Mouse (Mus musculus): ENCODE results near the gene Gcsh. TPM values are rescaled to one million over a fixed set of nuclear protein-coding genes. Genes with fewer than 3 reads are reported as not detected.

Gcsh gene
- polyA plus RNA-seq, 1 experiment from 2014 or later: 75.4 TPM

DNA sequence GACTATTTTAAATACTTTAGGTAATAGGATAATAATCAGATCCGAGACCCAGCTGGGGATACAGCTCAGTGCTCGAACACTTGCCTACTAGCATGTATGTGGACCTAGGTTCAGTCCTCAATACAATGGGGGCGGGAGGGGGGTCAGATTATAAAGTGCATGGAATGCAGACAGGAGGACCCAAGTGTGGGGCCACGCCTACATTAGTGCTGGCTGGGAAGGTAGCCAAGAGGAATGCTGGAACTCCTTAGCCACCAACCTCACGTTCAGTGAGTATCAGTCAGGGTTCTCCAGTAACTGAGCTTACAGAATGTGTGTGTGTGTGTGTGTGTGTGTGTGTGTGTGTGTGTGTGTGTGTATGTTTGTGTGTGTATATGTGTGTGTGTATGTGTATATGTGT is 42.0 kb downstream of the Gcsh start:
- WGBS: 53% methylated on average over 5 of the region's 5 CpGs
- H3K9me3 ChIP-seq (ENCODE audit: control insufficient read depth, low read length): no peaks in the 10 kb centered on the region
- no peak for ATAC-seq
- H3K4me2 ChIP-seq (ENCODE audit: low read length): no peak overlapping the region
- H3K9ac ChIP-seq (replicated peaks; ENCODE audit: low read depth, low read length): no peak overlapping the region
- no peaks in the 10 kb centered on the region for H3K4me1 ChIP-seq (replicated peaks; ENCODE audit: control insufficient read depth, insufficient read depth, low read length)
- no peak overlapping the region for H3K27ac ChIP-seq (ENCODE audit: low read length)
- H3K36me3 ChIP-seq (ENCODE audit: control insufficient read depth, insufficient read depth): no peaks in the 10 kb centered on the region; the same call in 1 of the 2 replicates
- no peaks in the 10 kb centered on the region for H3K27me3 ChIP-seq (replicated peaks; ENCODE audit: control insufficient read depth, insufficient read depth, low read length)
- no peak overlapping the region for H3K4me3 ChIP-seq (replicated peaks; ENCODE audit: low read length)

DNA sequence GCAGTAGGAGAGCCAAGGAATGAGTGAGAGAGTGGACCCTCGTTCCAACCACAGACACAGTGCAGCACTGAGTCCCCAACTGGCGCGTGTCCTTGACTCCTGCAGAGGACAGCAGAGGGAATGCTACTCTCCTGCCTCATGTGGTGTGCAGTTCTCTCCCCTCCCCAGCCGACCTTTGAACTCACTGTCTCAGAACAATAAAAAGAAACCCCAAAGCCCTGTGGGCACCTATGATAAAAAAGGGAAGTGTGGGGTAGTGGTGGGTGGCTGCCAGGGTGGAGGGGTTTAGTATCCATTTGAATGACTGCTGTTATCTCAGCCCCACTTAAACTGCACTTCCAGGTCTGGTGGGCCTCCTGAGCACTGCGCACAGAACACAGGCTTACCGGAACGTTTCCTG is 45.7 kb downstream of the Gcsh start:
- Histone ChIP-seq H3K4me2 (ENCODE audit: low read length) (no peak overlapping the region), H3K27me3 (replicated peaks; ENCODE audit: control insufficient read depth, insufficient read depth, low read length) (no peaks in the 10 kb centered on the region), H3K27ac (ENCODE audit: low read length) (no peak overlapping the region), H3K9me3 (ENCODE audit: control insufficient read depth, low read length) (no peaks in the 10 kb centered on the region), H3K36me3 (ENCODE audit: control insufficient read depth, insufficient read depth) (no peaks in the 10 kb centered on the region), H3K4me1 (replicated peaks; ENCODE audit: control insufficient read depth, insufficient read depth, low read length) (peaks cover 13% of the 10 kb centered on the region), H3K9ac (replicated peaks; ENCODE audit: low read depth, low read length) (no peak overlapping the region), H3K4me3 (replicated peaks; ENCODE audit: low read length) (no peak overlapping the region)
- 91% methylated on average over 7 of the region's 7 CpGs for WGBS
- no peak for ATAC-seq

DNA sequence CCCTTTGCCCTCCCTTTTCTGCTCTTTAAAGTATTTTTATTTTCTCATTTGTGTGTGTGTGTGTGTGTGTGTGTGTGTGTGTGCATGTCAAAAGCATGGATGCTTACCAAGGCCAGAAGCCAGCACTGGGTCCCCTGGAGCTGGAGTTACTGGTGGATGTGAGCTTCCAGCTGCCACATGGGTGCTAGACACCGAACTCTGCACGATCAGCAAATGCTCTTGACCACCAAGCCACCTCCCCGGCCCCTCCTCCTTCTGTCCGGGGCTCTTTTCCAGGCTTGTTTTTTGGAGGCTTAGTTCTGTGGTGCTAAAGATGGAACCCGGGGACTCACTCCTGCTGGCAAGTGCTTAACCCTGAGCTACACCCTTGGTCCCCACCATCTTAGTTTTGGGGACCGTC is 46.5 kb downstream of the Gcsh start:
- WGBS: 95% methylated on average over 6 of the region's 6 CpGs
- Histone ChIP-seq H3K27ac (ENCODE audit: low read length) (no peak overlapping the region), H3K4me1 (replicated peaks; ENCODE audit: control insufficient read depth, insufficient read depth, low read length) (peaks cover 13% of the 10 kb centered on the region), H3K9me3 (ENCODE audit: control insufficient read depth, low read length) (no peaks in the 10 kb centered on the region), H3K36me3 (ENCODE audit: control insufficient read depth, insufficient read depth) (no peaks in the 10 kb centered on the region), H3K9ac (replicated peaks; ENCODE audit: low read depth, low read length) (no peak overlapping the region), H3K4me3 (replicated peaks; ENCODE audit: low read length) (no peak overlapping the region), H3K4me2 (ENCODE audit: low read length) (no peak overlapping the region), H3K27me3 (replicated peaks; ENCODE audit: control insufficient read depth, insufficient read depth, low read length) (no peaks in the 10 kb centered on the region)
- ATAC-seq: no peak

DNA sequence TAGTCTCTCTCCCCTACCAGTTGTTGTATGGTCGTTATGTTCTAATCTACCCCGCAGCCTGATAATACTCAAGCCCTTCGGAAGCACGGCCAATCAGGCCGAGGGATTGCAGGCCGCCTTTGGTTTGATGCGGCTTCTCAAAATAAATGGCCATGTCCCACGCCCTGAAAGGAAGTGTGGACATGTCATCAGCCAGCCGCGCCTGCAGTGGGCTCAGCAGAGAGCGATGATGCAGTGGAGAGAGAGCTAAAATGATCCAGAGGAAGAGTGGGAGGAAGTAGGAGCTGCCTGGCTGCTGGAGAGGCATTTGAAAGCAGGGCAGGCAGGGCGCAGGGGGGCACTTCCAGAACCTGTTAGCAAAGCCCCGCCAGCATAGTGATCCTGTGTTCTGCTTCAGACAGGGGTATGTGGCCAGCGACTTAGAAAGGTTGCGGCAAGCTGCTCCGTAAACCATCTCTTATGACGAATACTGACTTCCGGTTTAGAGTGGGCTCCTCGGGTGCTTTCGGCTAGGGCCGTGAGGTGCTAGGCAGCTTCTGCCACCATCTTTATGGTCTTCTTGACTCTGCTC is 47.0 kb downstream of the Gcsh start:
- 82% methylated on average over 21 of the region's 21 CpGs for WGBS
- Histone ChIP-seq H3K27me3 (replicated peaks; ENCODE audit: control insufficient read depth, insufficient read depth, low read length) (no peaks in the 10 kb centered on the region), H3K9ac (replicated peaks; ENCODE audit: low read depth, low read length) (no peak overlapping the region), H3K4me1 (replicated peaks; ENCODE audit: control insufficient read depth, insufficient read depth, low read length) (peaks cover 13% of the 10 kb centered on the region), H3K9me3 (ENCODE audit: control insufficient read depth, low read length) (no peaks in the 10 kb centered on the region), H3K4me2 (ENCODE audit: low read length) (no peak overlapping the region), H3K27ac (ENCODE audit: low read length) (no peak overlapping the region), H3K36me3 (ENCODE audit: control insufficient read depth, insufficient read depth) (no peaks in the 10 kb centered on the region), H3K4me3 (replicated peaks; ENCODE audit: low read length) (no peak overlapping the region)
- ATAC-seq: no peak

DNA sequence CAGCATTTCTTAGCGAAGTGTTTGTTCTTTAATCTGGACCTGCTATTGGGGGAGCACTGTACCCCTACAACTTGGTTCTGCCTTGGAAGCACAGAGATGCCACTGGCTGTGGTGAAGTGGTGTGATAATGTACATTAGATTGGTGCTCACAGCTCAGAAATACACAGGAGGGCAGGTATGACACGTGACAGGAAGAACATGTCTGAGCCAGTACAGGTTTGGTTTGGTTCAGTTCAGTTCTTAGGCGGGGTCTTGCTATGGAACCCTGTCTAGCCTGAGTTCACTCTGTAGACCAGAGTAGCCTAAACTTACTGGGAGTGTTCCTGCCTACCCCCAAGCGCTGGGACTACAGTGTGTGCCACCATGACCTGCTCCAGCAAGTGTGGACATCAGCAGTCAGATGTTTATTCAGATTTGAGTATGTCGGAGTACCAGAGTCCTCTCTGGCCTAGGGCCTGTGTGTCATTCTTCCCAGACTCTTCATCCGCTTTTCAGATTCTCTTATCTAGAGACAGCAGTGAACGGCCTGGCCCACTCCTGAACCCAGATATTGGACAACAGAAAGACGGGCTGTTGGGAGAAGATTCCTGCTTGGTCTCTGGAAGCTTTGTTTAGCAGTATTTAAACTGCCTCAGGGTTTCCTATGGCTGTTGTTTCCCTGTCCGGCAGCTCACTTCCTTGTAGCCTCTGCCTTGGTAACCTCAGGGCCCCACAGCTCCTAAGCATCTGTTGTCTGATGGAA is 48.0 kb downstream of the Gcsh start:
- no peaks in the 10 kb centered on the region for H3K36me3 ChIP-seq (ENCODE audit: control insufficient read depth, insufficient read depth)
- no peak overlapping the region for H3K27ac ChIP-seq (ENCODE audit: low read length)
- H3K9ac ChIP-seq (replicated peaks; ENCODE audit: low read depth, low read length): no peak overlapping the region
- H3K9me3 ChIP-seq (ENCODE audit: control insufficient read depth, low read length): no peaks in the 10 kb centered on the region
- no peak overlapping the region for H3K4me2 ChIP-seq (ENCODE audit: low read length)
- WGBS: 92% methylated on average over 9 of the region's 9 CpGs
- H3K27me3 ChIP-seq (replicated peaks; ENCODE audit: control insufficient read depth, insufficient read depth, low read length): no peaks in the 10 kb centered on the region
- no peak for ATAC-seq
- H3K4me3 ChIP-seq (replicated peaks; ENCODE audit: low read length): no peak overlapping the region
- H3K4me1 ChIP-seq (replicated peaks; ENCODE audit: control insufficient read depth, insufficient read depth, low read length): peaks cover 13% of the 10 kb centered on the region

DNA sequence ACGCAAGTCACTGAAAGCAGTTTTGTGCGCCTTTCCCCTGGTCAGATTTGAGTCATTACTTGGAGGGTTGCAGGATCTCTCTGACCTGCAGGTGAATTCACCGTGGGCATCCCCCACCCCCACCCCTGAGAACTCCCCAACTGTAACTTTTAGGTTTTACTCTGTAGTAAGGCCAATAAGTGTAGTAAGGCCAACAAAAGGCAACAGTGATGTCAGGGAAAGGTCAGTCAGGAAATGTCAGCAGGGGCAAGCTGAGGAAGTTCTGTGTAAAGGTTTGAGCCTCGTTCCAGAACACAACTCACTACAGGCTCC is 49.0 kb downstream of the Gcsh start:
- Histone ChIP-seq H3K4me3 (replicated peaks; ENCODE audit: low read length) (peak overlapping the region; percentile 85), H3K9me3 (ENCODE audit: control insufficient read depth, low read length) (no peaks in the 10 kb centered on the region), H3K27ac (ENCODE audit: low read length) (no peak overlapping the region), H3K9ac (replicated peaks; ENCODE audit: low read depth, low read length) (no peak overlapping the region), H3K4me2 (ENCODE audit: low read length) (peak overlapping the region; percentile 94), H3K27me3 (replicated peaks; ENCODE audit: control insufficient read depth, insufficient read depth, low read length) (no peaks in the 10 kb centered on the region), H3K4me1 (replicated peaks; ENCODE audit: control insufficient read depth, insufficient read depth, low read length) (peaks cover 13% of the 10 kb centered on the region), H3K36me3 (ENCODE audit: control insufficient read depth, insufficient read depth) (no peaks in the 10 kb centered on the region)
- ATAC-seq: no peak
- WGBS: 16% methylated on average over 4 of the region's 4 CpGs

DNA sequence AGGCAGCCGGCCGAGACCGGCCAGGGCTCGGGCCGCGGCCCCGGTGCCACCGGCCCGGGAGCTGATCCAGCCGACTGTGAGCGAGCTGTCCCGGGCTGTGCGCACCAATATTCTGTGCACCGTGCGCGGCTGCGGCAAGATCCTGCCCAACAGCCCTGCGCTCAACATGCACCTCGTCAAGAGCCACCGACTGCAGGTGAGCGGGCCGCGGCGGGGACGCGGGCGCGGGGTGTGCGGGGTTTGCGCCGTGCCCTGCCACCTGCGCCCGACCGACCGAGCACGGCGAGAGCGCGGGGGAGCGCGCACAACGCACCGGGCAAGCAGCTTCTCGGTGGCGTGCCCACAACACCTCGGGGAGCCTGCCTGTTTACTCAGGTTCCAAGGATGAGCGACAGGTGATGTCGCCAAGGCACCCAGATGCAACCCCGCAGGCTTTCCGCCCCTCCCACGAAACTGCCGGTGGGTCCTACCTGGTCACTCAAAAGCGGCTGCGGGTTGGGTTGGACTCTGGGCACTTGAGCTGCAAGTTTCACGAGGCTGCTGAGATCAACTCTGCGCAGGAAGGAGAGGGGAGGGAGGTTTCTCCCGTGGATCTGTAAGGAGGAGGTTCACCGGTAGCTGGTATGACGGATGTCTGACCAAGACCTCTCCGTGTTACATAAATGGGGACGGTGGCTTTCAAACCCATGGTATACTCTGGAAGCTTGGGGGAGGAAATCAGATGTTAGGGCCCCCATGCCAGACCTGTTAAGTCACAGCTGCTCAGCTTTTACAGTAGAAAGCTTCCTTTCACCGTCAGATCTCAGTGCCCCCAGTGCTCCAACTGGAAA is 49.6 kb downstream of the Gcsh start:
- WGBS: under 1% methylated on average over 57 of the region's 62 CpGs
- Histone ChIP-seq H3K9me3 (ENCODE audit: control insufficient read depth, low read length) (no peaks in the 10 kb centered on the region), H3K9ac (replicated peaks; ENCODE audit: low read depth, low read length) (peak overlapping the region; percentile 90), H3K27ac (ENCODE audit: low read length) (0 out of 2 replicates have a peak overlapping the region, but pooled peaks have one; percentile 30), H3K4me2 (ENCODE audit: low read length) (peak overlapping the region; percentile 94), H3K36me3 (ENCODE audit: control insufficient read depth, insufficient read depth) (no peaks in the 10 kb centered on the region), H3K4me3 (replicated peaks; ENCODE audit: low read length) (peak overlapping the region; percentile 85), H3K27me3 (replicated peaks; ENCODE audit: control insufficient read depth, insufficient read depth, low read length) (no peaks in the 10 kb centered on the region), H3K4me1 (replicated peaks; ENCODE audit: control insufficient read depth, insufficient read depth, low read length) (peaks cover 13% of the 10 kb centered on the region)
- ATAC-seq: peak; percentile 79

DNA sequence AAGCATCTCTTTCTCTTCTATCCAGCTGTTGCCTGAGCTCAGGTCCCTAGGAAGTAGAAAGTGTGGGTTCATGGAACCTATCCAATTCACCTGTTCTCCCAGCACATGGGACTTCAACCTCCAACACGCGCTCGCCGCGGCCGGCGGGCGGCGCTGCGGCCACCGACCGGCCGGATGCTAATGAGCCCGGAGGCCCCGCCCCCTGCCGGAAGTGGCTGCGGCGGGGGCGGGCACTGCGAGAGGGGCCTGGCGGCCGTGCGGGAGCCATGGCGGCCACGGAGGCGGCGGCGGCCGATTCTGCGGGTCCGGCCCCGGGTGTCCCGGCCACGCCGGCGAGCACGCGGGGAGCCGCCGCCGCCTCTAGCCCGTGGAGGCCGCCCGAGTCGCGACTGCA is 50.2 kb downstream of the Gcsh start, which contains the start of gene Atmin:
TSS of gene Atmin (plus strand) at position 233 of the 394 bp plus-strand sequence.
- peak within 1 kb of the TSS; percentile 90 for H3K9ac ChIP-seq (replicated peaks; ENCODE audit: low read depth, low read length)
- WGBS: 0% methylated on average over 43 of the region's 46 CpGs
- peak within 1 kb of the TSS; percentile 94 for H3K4me2 ChIP-seq (ENCODE audit: low read length)
- no peaks in the 10 kb centered on the region for H3K36me3 ChIP-seq (ENCODE audit: control insufficient read depth, insufficient read depth)
- peak; percentile 93 for ATAC-seq
- 0 out of 2 replicates have a peak within 1 kb of the TSS, but pooled peaks have one; percentile 30 for H3K27ac ChIP-seq (ENCODE audit: low read length)
- no peaks in the 10 kb centered on the region for H3K27me3 ChIP-seq (replicated peaks; ENCODE audit: control insufficient read depth, insufficient read depth, low read length)
- peaks cover 13% of the 10 kb centered on the region for H3K4me1 ChIP-seq (replicated peaks; ENCODE audit: control insufficient read depth, insufficient read depth, low read length)
- peak within 1 kb of the TSS; percentile 85 for H3K4me3 ChIP-seq (replicated peaks; ENCODE audit: low read length)
- H3K9me3 ChIP-seq (ENCODE audit: control insufficient read depth, low read length): no peaks in the 10 kb centered on the region

All from forebrain, embryonic 16.5 days (tissue).